Mouse (Mus musculus) cortical plate, adult 2 months (tissue): ENCODE measurements around the gene Ltf.

Experiments
- CTCF ChIP-seq: fragments of 200-500 bp; IDR thresholded peaks from 2 replicates; pipeline ENCODE4 v1.5.1; 2011; ENCODE audit warnings: mild to moderate bottlenecking, control low read depth, low read length; ENCODE audit not compliant: insufficient read depth; ENCODE audit errors: extremely low read depth
- POLR2A ChIP-seq: fragments of 200-500 bp; IDR thresholded peaks from 2 replicates; pipeline ENCODE4 v1.6.1; 2011; ENCODE audit warnings: mild to moderate bottlenecking, low read length, control low read depth; ENCODE audit not compliant: insufficient read depth; ENCODE audit errors: extremely low read depth

- TF ChIP-seq POLR2A (no peak), CTCF (peak; percentile 46)
Observed at GRCm38 (mm10) chr9:111077745-111078144, 58.7 kb downstream of the Ltf start.
